Mouse (Mus musculus) ES-E14 (cell line): ENCODE measurements at regions not wholly inside any gene's neighbourhood (a gene's known extent, or its start where the extent isn't known, plus 50 kb on each side); places are given as distances from the start of the nearest gene placed in this dataset.
"Not testable (repeated sequence)": the region's sequence is repeated elsewhere in the genome, so short reads cannot be mapped to it uniquely, and the experiment has no call there.

Experiments
- DNase-seq: peaks from one replicate; pipeline ENCODE4 v3.0.0-alpha.2; 2013; ENCODE audit warnings: low read depth, low spot score
- H3K27ac ChIP-seq: 2 replicates; pipeline ENCODE4 v1.5.1; 2012; ENCODE audit warnings: low read depth, mild to moderate bottlenecking, low read length, moderate library complexity, mixed read lengths; ENCODE audit not compliant: poor library complexity, insufficient read depth, severe bottlenecking
- H3K36me3 ChIP-seq: 2 replicates; pipeline ENCODE4 v1.6.1; 2012; ENCODE audit warnings: mild to moderate bottlenecking, low read length, moderate library complexity, mixed read lengths; ENCODE audit not compliant: control insufficient read depth, poor library complexity, insufficient read depth, severe bottlenecking
- H3K4me1 ChIP-seq, 2 experiments: fragments of 150-350 bp in 1 of 2; sonication (generic) in 1 of 2; 2 replicates each; pipeline ENCODE4 v1.6.1; 2012; ENCODE audit warnings: low read length in 2 of 2, mild to moderate bottlenecking in 1 of 2, mixed read lengths in 1 of 2; ENCODE audit not compliant: control insufficient read depth in 2 of 2, insufficient read depth in 2 of 2, poor library complexity in 1 of 2
- H3K4me3 ChIP-seq, 2 experiments: fragments of 150-350 bp in 1 of 2; sonication (generic) in 1 of 2; 2 replicates each; pipeline ENCODE4 v1.5.1; 2012; ENCODE audit warnings: low read length in 2 of 2, low read depth in 1 of 2, mild to moderate bottlenecking in 1 of 2, mixed read lengths in 1 of 2; ENCODE audit not compliant: insufficient read depth in 1 of 2, poor library complexity in 1 of 2, severe bottlenecking in 1 of 2
- H3K9ac ChIP-seq: 2 replicates; pipeline ENCODE4 v1.6.1; 2012; ENCODE audit warnings: low read depth, mild to moderate bottlenecking, low read length, mixed read lengths; ENCODE audit not compliant: poor library complexity, insufficient read depth, severe bottlenecking
- H3K9me3 ChIP-seq: fragments of 150-350 bp; sonication (generic); 2 replicates; pipeline ENCODE4 v1.6.1; 2012; ENCODE audit warnings: low read depth, mild to moderate bottlenecking, low read length; ENCODE audit not compliant: control insufficient read depth, insufficient read depth
- CHD2 ChIP-seq: IDR thresholded peaks from 2 replicates; pipeline ENCODE4 v1.6.1; 2014; ENCODE audit warnings: mild to moderate bottlenecking, low read depth, low read length, inconsistent platforms
- HCFC1 ChIP-seq: IDR thresholded peaks from 2 replicates; pipeline ENCODE4 v1.6.1; 2012; ENCODE audit warnings: low read length, inconsistent platforms, borderline replicate concordance; ENCODE audit not compliant: insufficient read depth
- MAFK ChIP-seq: IDR thresholded peaks from 2 replicates; pipeline ENCODE4 v1.6.1; 2014; ENCODE audit warnings: mild to moderate bottlenecking, low read depth, low read length, inconsistent platforms; ENCODE audit not compliant: insufficient read depth
- ZC3H11A ChIP-seq: IDR thresholded peaks from 2 replicates; pipeline ENCODE4 v1.6.1; 2012; ENCODE audit warnings: low read depth, mild to moderate bottlenecking, inconsistent platforms, low read length, borderline replicate concordance
- ZNF384 ChIP-seq: IDR thresholded peaks from 2 replicates; pipeline ENCODE4 v1.6.1; 2012; ENCODE audit warnings: low read depth, low read length, inconsistent platforms
- in situ Hi-C, 2 experiments: fragments of 600-800 bp; cut with MboI; formaldehyde crosslinking; loops; one replicate each; pipeline ENCODE4 v1.15.1; 2025; ENCODE audit warnings: low sequenced_read_pairs in 2 of 2, inconsistent platforms in 1 of 2; ENCODE audit not compliant: unreplicated experiment in 2 of 2

GRCm38 (mm10) chr11:41645502-41645891, 355.2 kb downstream of the Gabrg2 start:
- Histone ChIP-seq H3K4me3 (no peak overlapping the region), H3K4me1 (no peaks in the 10 kb centered on the region), H3K36me3 (no peaks in the 10 kb centered on the region), H3K27ac (no peak overlapping the region), H3K9ac (no peak overlapping the region), H3K9me3 (no peaks in the 10 kb centered on the region)
- no peak for DNase-seq
- TF ChIP-seq ZC3H11A (no peak), MAFK (no peak), HCFC1 (no peak), ZNF384 (no peak), CHD2 (no peak)
- in situ Hi-C loops, result no loop called here

DNA sequence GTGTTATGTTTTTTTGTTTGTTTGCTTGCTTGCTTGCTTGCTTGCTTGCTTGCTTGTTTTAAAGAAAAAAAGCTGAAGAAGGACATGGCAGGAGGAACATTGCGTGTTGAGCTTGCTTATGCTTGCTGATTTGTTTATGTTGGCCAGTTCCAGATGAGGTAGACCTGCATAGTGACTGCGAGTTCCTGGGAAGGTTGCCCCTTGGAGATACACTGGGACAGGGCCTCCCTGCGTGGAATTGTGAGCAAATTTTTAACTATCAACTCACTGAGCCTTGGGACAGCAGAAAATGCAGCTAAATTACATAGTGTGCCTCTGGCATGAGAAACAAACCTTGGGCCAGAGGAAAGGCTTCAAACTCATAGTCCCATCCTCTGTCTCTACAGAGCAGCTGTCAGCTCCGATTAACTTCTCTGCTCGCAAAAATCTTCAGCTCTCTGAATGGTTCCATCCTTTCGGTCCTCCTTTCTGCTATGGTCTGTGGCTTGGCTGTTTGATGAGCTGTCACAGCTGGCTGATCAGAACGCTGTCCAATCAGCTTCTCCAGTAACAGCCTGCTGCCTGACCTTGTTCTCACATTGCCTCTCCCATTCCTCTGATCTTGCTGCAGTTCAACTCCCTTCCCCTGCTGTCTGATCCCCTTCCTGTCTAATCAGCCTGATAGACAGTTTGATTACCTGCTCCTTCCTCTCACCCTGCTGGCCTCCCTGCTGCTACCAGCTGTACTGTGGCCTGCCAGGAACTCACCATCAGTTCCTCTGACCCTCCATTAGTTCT, 355.7 kb downstream of the Gabrg2 start:
- Histone ChIP-seq H3K36me3 (no peaks in the 10 kb centered on the region), H3K9me3 (no peaks in the 10 kb centered on the region), H3K4me3 (no peak overlapping the region), H3K9ac (no peak overlapping the region), H3K27ac (no peak overlapping the region), H3K4me1 (no peaks in the 10 kb centered on the region)
- in situ Hi-C loops, result no loop called here
- TF ChIP-seq MAFK (no peak), CHD2 (no peak), ZNF384 (no peak), HCFC1 (no peak), ZC3H11A (no peak)
- DNase-seq, result peak; percentile 21

- Histone ChIP-seq H3K36me3 (no peaks in the 10 kb centered on the region), H3K27ac (no peak overlapping the region), H3K9ac (no peak overlapping the region), H3K9me3 (no peaks in the 10 kb centered on the region), H3K4me1 (no peaks in the 10 kb centered on the region), H3K4me3 (no peak overlapping the region)
- DNase-seq, result no peak
- TF ChIP-seq ZNF384 (no peak), ZC3H11A (no peak), MAFK (no peak), CHD2 (no peak), HCFC1 (no peak)
- in situ Hi-C loops, result no loop called here
Measured at GRCm38 (mm10) chr11:41644083-41644482, 356.6 kb downstream of the Gabrg2 start.

DNA sequence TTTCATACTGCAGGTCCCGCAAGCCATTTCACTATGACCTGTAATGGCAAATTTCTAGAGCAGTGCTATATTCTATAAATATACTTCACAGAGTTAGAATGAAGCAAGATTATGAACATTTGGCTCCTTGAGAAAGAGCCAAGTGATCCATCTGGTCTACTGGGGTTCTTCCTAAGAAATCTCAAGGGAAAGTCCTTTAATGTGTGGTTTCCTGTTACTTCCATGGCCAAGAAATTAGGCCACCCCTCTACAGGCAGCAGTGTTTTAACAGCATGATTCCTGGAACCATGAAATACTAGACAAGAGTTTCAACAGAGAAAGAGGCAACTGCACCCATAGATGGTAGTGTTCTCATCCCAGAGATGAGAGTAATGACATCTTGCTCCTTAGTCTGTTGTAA, 401.7 kb downstream of the Gabrg2 start:
- Histone ChIP-seq H3K4me3 (no peak overlapping the region), H3K36me3 (no peaks in the 10 kb centered on the region), H3K27ac (no peak overlapping the region), H3K9ac (no peak overlapping the region), H3K9me3 (no peaks in the 10 kb centered on the region), H3K4me1 (no peaks in the 10 kb centered on the region)
- in situ Hi-C loops, result no loop called here
- TF ChIP-seq ZNF384, result no peak
- TF ChIP-seq CHD2, result no peak
- TF ChIP-seq MAFK, result no peak
- no peak for TF ChIP-seq ZC3H11A
- DNase-seq, result no peak

DNA sequence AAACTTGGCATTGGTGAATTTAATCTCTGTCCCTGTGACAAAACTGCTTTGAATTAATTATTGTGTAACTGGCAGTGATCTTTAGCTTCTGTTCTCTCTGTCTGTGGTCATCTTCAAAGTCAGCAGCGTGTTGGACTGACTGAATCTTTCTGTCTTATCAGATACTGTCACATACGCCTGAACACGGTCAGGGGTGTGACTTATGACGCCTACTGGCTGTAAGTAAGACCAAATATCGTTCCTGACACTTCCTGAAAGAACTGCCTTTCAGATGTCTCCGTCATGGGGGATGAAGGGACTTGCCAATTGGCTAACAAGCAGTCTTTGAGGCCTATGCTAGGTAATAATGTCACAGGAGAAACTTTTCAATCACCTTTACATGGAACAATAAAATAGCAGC, 402.2 kb downstream of the Gabrg2 start:
- no peak for TF ChIP-seq ZC3H11A
- TF ChIP-seq HCFC1, result no peak
- TF ChIP-seq MAFK, result no peak
- TF ChIP-seq CHD2, result no peak
- no peak for TF ChIP-seq ZNF384
- Histone ChIP-seq H3K4me1 (no peaks in the 10 kb centered on the region), H3K9ac (no peak overlapping the region), H3K36me3 (no peaks in the 10 kb centered on the region), H3K9me3 (no peaks in the 10 kb centered on the region), H3K27ac (no peak overlapping the region), H3K4me3 (no peak overlapping the region)
- DNase-seq, result no peak
- in situ Hi-C loops, result no loop called here

DNA sequence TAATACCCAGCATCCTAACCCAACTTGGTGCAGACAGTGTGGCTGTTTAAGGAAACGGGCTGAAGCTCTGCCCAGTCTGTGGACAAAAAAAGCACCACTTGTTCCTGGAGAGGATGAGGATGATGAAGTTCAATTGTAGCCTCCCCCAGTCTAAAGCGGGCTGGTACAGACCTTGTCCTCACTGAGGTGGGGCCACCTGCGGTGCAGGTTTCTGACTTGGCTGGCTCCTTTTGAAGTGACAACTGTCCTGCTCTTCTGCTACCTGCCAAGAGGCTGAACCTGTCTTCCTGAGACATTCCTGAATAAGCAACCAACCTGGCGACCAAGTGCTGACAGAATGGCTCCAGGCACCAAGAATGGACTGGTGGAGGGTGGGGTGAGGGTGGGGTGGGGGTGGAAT, 409.2 kb downstream of the Gabrg2 start:
- in situ Hi-C loops, H3K9ac ChIP-seq, H3K9me3 ChIP-seq, DNase-seq, H3K4me3 ChIP-seq, H3K27ac ChIP-seq, H3K36me3 ChIP-seq, H3K4me1 ChIP-seq: not testable (repeated sequence)
